Mouse (Mus musculus): ENCODE measurements at regions not wholly inside any gene's neighbourhood (a gene's known extent, or its start where the extent isn't known, plus 50 kb on each side); places are given as distances from the start of the nearest gene placed in this dataset.

DNA sequence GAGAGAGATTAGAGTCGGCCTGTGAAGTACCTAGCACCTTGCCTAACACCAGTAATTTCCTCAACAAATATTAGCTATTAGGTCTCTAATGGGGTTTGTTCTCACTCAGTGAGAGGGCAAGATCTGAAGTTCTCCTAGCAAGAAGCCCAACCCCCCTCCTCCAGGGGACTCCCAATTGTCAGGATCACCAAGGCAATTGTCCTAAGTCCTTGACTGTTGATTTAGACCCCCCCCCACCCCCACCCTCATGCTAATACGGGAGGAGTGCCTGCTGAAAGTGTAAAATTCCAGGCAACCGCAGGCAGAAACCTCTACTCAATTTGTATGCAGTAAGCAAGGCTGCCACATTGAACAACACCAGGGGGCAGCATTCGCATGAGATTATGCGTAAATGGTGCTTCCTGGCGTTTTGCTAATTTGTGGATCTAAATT, 94.6 kb upstream of the Foxd3 start:
- TF ChIP-seq POLR2A (IDR thresholded peaks at IDR 0.05; ENCODE audit: low read depth, low read length) (no peak), CTCF (IDR thresholded peaks at IDR 0.05; ENCODE audit: borderline replicate concordance, insufficient read depth, low read length) (no peak)
- H3K4me1 ChIP-seq (ENCODE audit: control insufficient read depth, insufficient read depth, low read length) = no peaks in the 10 kb centered on the region
- no peak overlapping the region for H3K27ac ChIP-seq (ENCODE audit: insufficient read depth, low read length)
- no peak overlapping the region for H3K4me3 ChIP-seq (ENCODE audit: insufficient read depth, low read length)

DNA sequence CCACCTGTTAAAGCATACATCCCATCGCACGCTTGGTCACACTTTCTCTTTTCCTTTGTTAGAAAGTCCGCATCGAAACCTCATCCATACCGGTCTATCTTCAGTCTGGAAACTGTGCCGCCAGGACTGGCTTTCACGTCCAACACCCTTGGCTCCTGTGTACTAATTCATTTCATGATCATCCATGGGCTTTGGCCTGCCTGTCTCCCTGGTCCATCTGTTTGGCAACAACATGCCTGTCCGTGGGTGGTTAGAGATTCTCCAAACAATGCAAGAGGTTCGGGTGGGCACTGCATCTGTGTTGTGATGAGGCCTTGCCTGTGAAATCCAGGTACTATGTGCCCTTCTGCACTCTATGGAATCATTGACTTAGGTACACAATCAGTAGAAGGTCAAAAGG, 90.7 kb upstream of the Foxd3 start:
- TF ChIP-seq CTCF (IDR thresholded peaks at IDR 0.05; ENCODE audit: borderline replicate concordance, insufficient read depth, low read length) (no peak), POLR2A (IDR thresholded peaks at IDR 0.05; ENCODE audit: low read depth, low read length) (no peak)
- Histone ChIP-seq H3K27ac (ENCODE audit: insufficient read depth, low read length) (no peak overlapping the region), H3K4me1 (ENCODE audit: control insufficient read depth, insufficient read depth, low read length) (no peaks in the 10 kb centered on the region), H3K4me3 (ENCODE audit: insufficient read depth, low read length) (no peak overlapping the region)

DNA sequence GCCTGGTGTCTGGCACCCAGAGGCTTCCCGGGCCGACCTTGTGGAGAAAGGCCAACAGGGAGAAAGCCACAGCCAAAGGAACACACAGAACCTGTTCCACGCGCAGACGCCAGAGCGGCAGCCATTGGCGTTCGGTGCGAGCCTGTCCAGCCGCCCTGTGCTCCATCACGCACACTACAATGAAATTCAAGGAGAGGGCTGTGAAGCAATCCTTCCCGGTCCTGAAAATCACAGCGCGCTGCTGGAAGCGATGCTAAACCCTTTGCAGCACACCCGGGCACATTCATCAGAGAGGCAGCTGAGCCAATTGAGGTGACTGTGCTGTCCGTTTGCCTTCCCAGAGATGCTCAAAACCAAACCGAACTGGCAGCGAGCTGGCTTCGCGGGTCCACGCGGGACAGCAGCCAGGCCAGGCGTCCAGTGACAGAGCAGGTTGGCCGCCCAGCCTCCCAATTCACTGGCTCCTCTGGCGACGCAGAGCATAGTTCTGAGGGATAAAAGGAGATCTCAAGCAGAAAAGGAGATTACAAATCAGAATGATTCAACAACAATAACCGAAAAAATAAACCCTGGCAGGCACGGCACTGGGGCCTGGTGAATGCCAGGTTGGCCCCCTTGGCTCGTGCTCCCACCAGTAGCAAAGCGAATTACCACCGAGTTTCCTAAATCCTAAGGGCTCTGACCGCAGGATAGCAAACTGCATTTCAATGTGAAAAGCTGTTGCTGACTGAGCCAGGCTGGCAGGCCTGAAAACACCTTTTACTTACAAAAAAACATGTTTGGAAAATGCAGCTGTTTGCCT, 83.1 kb upstream of the Foxd3 start:
- Histone ChIP-seq H3K27ac (ENCODE audit: insufficient read depth, low read length) (no peak overlapping the region), H3K4me1 (ENCODE audit: control insufficient read depth, insufficient read depth, low read length) (no peaks in the 10 kb centered on the region), H3K4me3 (ENCODE audit: insufficient read depth, low read length) (peak overlapping the region; percentile 11; the same call in 1 of the 2 replicates)
- no peak for TF ChIP-seq CTCF (IDR thresholded peaks at IDR 0.05; ENCODE audit: borderline replicate concordance, insufficient read depth, low read length)
- no peak for TF ChIP-seq POLR2A (IDR thresholded peaks at IDR 0.05; ENCODE audit: low read depth, low read length)

DNA sequence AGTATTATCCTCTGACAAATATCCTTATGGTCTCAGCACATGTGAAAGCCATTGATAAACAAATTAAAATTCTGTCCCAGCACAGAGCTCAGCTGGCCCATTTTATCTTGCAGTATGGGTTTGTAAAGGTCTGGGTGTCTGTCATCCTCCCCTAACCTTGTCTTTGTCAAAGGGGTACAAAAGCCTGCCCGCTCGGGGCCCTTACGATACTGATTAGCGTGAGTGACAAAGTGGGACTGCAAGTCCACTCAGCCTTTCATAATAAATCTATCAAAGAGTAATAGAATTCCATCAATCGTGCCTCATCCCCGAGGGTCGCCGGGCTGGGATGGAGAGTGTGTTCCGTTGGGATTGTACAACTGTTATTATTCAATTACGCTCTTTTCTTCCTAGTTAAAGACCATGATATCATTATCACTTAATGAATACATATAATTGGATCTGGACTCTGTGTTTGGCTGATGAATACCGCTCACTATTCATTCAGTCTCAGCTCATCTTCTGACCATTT, 82.0 kb upstream of the Foxd3 start:
- TF ChIP-seq POLR2A (IDR thresholded peaks at IDR 0.05; ENCODE audit: low read depth, low read length) (no peak), CTCF (IDR thresholded peaks at IDR 0.05; ENCODE audit: borderline replicate concordance, insufficient read depth, low read length) (no peak)
- no peak overlapping the region for H3K27ac ChIP-seq (ENCODE audit: insufficient read depth, low read length)
- H3K4me3 ChIP-seq (ENCODE audit: insufficient read depth, low read length) = no peak overlapping the region
- no peaks in the 10 kb centered on the region for H3K4me1 ChIP-seq (ENCODE audit: control insufficient read depth, insufficient read depth, low read length)

DNA sequence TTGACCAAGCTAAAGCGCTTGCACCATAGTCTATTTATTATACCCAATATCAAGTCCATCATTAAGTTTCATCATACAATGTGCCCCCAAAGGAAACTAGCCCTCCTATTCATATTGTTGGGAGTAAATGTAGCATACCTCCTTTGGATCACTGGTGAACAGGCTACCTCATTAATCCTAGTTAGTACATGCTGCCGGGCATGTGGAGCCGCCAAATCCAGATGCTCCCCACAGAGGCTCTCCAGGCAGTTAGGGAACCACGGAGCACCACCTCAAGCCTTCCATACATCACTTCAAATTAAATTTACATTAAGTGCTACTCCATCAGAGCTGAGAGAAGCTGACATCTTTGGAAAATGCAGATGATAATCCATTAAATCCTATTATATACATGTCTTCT, 81.1 kb upstream of the Foxd3 start:
- H3K27ac ChIP-seq (ENCODE audit: insufficient read depth, low read length) = no peak overlapping the region
- H3K4me1 ChIP-seq (ENCODE audit: control insufficient read depth, insufficient read depth, low read length) = no peaks in the 10 kb centered on the region
- no peak overlapping the region for H3K4me3 ChIP-seq (ENCODE audit: insufficient read depth, low read length)
- no peak for TF ChIP-seq CTCF (IDR thresholded peaks at IDR 0.05; ENCODE audit: borderline replicate concordance, insufficient read depth, low read length)
- no peak for TF ChIP-seq POLR2A (IDR thresholded peaks at IDR 0.05; ENCODE audit: low read depth, low read length)

DNA sequence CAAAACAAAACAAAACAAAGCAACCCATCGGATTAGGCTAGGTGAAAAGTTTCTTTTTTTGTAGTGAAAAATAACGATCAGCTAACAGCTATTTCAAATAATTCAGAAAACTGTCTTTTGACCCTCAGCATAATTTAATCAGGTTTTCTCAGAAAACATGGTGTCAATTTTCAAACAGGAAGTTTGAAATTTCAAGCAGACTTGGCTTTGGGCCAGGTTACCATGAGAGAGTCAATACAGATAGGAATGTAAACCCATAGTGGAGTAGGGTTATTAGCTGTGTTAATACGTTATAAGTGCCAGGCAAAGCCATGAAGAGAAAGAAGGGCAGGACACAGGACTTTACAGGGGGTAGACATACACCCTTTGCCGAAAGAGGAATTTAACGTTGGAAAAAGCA, 58.3 kb upstream of the Foxd3 start:
- no peak for TF ChIP-seq POLR2A (IDR thresholded peaks at IDR 0.05; ENCODE audit: low read depth, low read length)
- TF ChIP-seq CTCF (IDR thresholded peaks at IDR 0.05; ENCODE audit: borderline replicate concordance, insufficient read depth, low read length) = no peak
- Histone ChIP-seq H3K4me3 (ENCODE audit: insufficient read depth, low read length) (no peak overlapping the region), H3K27ac (ENCODE audit: insufficient read depth, low read length) (no peak overlapping the region), H3K4me1 (ENCODE audit: control insufficient read depth, insufficient read depth, low read length) (no peaks in the 10 kb centered on the region)

DNA sequence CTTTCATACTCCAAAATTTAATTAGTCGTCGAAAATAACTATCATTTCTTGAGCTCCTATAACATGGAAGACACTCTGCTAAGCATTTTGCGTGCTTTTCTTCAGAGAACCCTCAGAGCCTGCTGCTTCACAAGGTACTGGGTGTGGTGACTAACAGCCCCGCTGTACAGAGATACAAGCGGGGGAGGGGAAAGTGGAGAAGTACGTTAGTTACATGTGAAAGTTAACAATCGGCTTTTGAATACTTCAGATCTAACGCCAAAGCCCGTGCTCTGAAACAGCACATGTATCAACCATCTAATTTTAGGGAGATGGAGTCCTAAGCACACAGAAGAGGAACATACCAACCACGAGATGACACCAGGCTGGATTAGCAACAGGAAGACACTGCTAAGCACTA, 55.4 kb upstream of the Foxd3 start:
- no peak for TF ChIP-seq POLR2A (IDR thresholded peaks at IDR 0.05; ENCODE audit: low read depth, low read length)
- TF ChIP-seq CTCF (IDR thresholded peaks at IDR 0.05; ENCODE audit: borderline replicate concordance, insufficient read depth, low read length) = no peak
- H3K4me3 ChIP-seq (ENCODE audit: insufficient read depth, low read length) = no peak overlapping the region

DNA sequence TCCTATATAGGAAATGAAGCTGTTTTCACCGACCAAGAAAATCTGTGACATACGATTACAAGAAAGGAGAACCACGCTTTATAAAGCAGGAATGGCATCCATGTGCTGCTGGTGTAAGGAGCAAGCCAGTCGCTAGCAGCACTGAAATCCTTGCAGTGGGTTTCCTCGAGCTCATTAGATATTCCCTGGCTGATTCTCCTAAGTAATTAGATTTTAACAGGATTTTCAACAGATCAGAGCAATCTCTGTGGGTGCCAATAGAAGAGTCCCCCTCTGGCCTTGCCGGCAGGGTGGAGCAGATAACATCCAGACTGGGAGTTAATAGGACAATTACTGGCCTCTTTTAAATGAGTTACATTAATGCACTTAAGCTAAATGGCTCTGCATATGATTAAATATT, 54.6 kb upstream of the Foxd3 start:
- Histone ChIP-seq H3K4me3 (ENCODE audit: insufficient read depth, low read length) (no peak overlapping the region), H3K27ac (ENCODE audit: insufficient read depth, low read length) (no peak overlapping the region)

More for the DNA sequence above, 55.4 kb upstream of the Foxd3 start:
- Histone ChIP-seq H3K4me1 (ENCODE audit: control insufficient read depth, insufficient read depth, low read length) (no peaks in the 10 kb centered on the region), H3K27ac (ENCODE audit: insufficient read depth, low read length) (no peak overlapping the region)

More for the DNA sequence above, 54.6 kb upstream of the Foxd3 start:
- H3K4me1 ChIP-seq (ENCODE audit: control insufficient read depth, insufficient read depth, low read length) = no peaks in the 10 kb centered on the region
- TF ChIP-seq CTCF (IDR thresholded peaks at IDR 0.05; ENCODE audit: borderline replicate concordance, insufficient read depth, low read length) (no peak), POLR2A (IDR thresholded peaks at IDR 0.05; ENCODE audit: low read depth, low read length) (no peak)

All from embryonic fibroblast, embryonic 13.5 days (primary cell).